Mouse (Mus musculus) urinary bladder, postnatal 36 days (tissue): Measurements from ENCODE around the gene Kcnh5.

Experiments used
- DNase-seq, 2 experiments: peaks; one replicate each; pipeline ENCODE4 v3.0.0; 2022; ENCODE audit warnings: low spot score in 2 of 2, mixed read lengths in 1 of 2

Gene Kcnh5

GRCm38 (mm10) chr12:75176691-75177645, at the start of gene Kcnh5:
Gene Kcnh5 (minus strand): TSS chr12:75177332.
- no peak for DNase-seq

GRCm38 (mm10) chr12:75223966-75224365, 46.8 kb upstream of the Kcnh5 start:
- DNase-seq = no peak

DNA sequence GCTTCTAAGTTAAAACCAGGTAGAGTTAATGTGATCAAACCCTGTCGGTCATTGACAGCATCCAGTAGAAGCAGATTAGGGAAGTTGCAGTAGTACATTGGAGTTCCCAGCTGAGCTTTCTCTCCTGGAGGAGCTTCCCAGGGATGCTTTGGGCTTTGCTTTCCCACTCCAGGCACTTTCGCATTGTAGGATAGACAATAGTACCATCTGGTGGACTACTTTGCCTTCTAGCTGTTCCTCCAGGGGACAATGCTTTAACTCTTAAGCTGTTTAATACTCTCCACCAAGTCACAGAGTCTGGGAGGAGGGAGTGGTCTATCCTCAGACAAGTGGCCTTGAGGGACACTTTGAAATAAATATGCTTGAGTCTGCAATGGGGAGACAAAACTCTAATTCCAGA, 12.3 kb upstream of the Kcnh5 start:
- no peak for DNase-seq

DNA sequence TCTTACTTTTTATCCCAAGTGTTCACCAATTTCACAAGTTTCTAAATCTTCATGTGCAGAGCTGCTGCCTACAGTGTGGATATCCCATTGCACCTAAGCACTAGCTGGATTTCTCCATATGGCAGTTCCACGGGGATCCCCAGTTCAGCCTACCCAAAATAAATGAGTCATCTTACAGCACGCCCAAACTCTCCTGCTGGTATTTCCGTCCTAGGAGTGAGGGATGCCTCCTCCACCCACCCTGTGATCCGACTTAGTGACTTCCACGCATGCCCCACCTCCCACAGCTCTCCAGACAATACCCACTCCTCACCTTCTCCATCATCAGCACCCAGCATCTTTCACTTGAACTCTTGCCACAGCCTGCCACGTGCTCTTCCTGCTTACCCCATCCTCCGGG, 5.5 kb upstream of the Kcnh5 start:
- DNase-seq = no peak

GRCm38 (mm10) chr12:75179491-75179890, 2.4 kb upstream of the Kcnh5 start:
- DNase-seq = no peak

DNA sequence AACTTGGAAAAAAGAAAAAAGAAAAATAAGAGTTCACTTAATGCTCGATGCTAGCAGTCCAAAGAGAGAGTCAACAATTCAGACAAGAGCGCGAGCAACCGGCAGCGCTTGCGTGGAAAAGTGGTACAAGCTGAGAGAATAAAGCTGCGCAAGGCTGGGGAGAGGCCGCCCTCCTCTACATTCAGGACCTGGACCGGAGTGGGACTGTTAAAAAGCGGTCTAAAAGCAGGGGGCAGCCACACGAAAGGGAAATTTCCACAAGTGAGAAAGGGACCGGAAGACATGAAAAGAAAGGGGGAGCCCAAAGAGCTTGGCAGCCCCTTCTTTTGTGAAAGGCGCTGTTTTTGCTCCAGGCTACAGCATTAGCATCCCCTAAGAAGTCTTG, 506 bp upstream of the Kcnh5 start:
- no peak for DNase-seq

GRCm38 (mm10) chr12:75175931-75176565, 1.1 kb downstream of the Kcnh5 start:
- no peak for DNase-seq

DNA sequence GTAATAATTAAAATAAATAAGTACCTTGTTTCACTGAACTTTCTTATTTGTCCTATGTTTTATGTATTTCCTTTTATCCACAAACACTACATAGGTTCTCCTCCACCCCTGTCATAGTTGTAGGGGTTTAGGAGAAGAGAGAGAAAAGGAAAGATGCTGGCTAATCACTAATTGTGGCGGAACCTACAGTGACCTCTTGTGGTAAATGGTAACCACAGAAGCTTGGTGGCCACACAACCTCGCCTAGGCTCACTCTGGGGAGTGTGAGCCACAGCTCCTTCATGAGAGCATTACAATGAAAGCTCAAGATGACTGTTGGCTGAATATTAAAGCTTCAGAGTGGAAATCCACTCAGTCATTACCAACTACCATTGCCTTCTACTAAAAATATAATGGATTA, 6.2 kb downstream of the Kcnh5 start:
- no peak for DNase-seq

DNA sequence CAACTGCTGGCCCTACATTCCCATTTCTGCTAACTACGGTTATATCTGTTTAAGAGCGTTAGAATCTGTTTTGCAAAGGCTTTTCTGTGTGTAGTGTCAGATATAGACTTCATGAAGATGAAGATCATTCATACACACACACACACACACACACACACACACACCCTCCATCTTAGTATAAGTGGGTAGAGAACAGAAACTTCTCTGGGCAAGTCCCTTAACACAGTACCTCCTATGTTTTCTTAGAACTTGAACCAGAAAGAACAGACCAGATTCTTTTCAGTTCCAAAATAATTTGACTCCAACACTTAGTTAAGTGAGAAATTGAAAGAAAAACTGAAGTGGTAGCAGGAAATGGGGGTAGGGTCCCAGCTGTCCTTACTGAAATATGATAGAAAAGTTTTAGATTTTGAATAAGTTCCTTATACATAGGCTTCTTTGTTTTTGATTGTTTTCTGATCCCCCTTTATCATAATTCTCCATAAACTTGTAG, 24.0 kb downstream of the Kcnh5 start:
- DNase-seq = no peak

- no peak for DNase-seq
Observed at GRCm38 (mm10) chr12:75139792-75140191, 37.3 kb downstream of the Kcnh5 start.

- no peak for DNase-seq
Observed at GRCm38 (mm10) chr12:75091921-75092320, 85.2 kb downstream of the Kcnh5 start.

DNA sequence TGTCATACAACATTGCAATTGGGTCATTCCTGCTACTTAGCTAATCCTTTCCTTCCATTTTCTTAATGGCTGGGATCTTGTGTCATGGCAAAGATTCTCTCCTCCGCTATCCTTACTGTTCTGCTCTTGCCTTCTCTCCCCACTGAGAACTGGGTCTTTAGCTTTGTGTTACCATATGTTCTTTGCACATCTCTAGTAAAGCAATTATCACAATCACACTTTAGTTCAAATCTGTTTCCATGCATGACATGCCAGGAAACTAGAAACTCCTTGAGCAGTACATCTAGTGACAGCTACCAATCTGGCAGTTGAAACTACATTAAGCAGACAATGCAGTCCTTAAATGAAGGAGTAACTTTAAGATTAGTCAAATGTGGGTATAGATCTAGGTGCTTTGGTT, 86.2 kb downstream of the Kcnh5 start:
- no peak for DNase-seq

DNA sequence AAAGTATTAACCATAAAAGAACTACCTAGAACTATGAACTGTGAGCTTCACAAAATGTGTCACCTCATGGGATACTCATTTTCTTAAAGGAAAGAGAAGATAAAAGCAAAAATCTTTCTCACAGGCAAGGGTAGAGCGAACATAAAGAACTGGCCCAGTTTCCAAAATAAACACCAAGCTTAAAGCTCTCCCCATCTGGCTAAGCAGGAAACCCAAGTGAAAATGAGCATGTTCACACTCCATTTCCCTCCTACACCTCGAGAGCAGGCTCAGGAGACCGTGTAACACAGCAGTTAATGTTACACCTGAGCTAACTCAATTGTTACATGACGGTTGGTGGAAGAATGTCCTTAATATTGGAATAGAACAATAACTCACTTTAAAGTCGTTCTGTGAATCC, 100.0 kb downstream of the Kcnh5 start:
- DNase-seq = no peak

GRCm38 (mm10) chr12:75071043-75071442, 106.1 kb downstream of the Kcnh5 start:
- DNase-seq = no peak

- DNase-seq = no peak
Observed at GRCm38 (mm10) chr12:75062571-75062970, 114.6 kb downstream of the Kcnh5 start.

GRCm38 (mm10) chr12:75061731-75062130, 115.4 kb downstream of the Kcnh5 start:
- no peak for DNase-seq

- no peak for DNase-seq
Observed at GRCm38 (mm10) chr12:75053731-75054130, 123.4 kb downstream of the Kcnh5 start.

DNA sequence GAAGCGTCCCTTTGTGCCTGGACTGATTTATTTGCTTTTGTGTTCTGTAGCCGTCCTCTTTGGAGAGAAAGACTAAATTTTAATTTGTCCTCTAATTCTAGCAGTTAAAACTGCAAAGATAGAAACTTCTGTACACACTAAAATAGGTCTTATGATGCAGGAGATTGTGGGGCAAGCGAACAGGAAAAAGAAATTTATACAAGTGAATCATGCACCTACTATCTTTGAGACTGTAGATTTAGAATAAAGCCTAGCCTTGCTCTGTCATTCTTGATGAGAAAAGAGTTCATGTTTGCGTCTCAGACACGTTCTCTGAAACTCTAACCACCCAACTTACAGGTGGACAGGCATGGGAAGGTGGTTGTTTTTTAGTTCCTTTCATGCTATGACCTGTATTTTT, 140.4 kb downstream of the Kcnh5 start:
- DNase-seq = no peak

DNA sequence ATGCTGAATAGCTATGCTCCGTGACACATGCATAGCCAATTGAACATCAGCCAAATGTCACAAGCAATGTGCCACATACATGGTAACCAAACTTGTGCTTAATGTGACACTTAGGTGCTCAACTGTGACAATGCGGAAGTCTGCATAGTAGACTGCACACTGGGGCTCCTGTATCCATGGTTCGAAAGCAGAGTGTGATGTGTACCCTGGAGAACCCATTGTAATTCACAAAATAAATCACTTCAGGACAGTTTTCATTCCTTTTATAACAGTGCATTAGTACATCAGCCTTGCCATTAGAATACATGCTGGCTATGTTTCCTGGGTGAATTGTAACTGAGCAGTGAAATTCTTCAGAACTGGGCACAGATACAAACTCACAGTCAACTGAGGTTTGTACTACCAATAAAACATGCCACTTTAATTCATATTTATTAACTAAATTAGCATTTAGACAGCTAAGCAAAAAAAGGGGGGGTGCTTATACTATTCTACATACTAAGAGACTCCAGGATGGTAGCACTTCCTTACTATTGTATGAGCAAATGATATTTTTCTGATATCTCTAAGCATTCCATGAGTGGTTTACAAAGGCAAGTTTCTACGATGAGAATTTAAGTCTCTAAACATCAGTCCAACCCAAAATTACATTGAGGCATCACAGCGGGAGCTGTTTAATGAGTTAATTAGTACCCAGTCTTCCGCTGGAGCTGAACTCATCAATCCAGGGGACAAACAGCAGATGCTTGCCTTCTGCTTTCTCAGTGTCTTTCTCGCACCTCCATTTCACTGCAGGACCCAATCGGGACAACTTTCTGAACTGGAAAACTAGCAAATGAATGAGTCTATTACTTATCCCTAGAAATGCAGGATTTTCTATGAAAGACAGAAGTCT, 144.9 kb downstream of the Kcnh5 start:
- DNase-seq = no peak

GRCm38 (mm10) chr12:74971187-74971586, 205.9 kb downstream of the Kcnh5 start:
- DNase-seq = no peak

DNA sequence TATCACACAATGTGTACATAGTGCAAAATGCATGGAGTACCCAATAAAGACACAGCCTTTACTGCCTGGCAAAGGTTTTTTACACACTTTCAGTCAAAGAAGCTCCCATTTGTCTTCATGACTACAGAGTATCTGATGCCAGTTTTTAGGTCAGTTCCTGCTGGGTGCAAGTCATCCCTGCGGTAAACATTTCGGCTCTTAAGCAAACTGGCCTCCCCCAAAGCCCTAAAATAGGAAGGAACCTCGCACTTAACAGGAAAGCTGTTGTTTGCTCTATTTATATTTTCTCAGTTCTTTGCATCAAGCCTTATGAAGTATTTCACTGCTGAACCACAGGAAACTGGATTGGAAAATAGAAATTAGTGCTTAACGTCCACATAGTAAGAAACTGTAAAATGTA, 207.7 kb downstream of the Kcnh5 start:
- no peak for DNase-seq

- DNase-seq = no peak
Observed at GRCm38 (mm10) chr12:74966266-74966665, 210.9 kb downstream of the Kcnh5 start.
